Mouse (Mus musculus) liver, adult 2 months (tissue): ENCODE data around the gene Phox2a. TPM values are rescaled to one million over a fixed set of nuclear protein-coding genes. Genes with fewer than 3 reads are reported as not detected.

Source experiments
- DNase-seq: peaks from one replicate; pipeline ENCODE4 v3.0.0-alpha.2; 2011; ENCODE audit warnings: low read depth, low spot score; ENCODE audit errors: extremely low read depth
- H3K27ac ChIP-seq: fragments of 200-500 bp; replicated peaks from 2 replicates; pipeline ENCODE4 v1.5.1; 2012; ENCODE audit warnings: low read depth, mild to moderate bottlenecking, control low read depth, inconsistent platforms, low read length; ENCODE audit not compliant: insufficient read depth
- H3K27me3 ChIP-seq: fragments of 200-500 bp; 2 replicates; pipeline ENCODE4 v1.6.1; 2012; ENCODE audit warnings: mild to moderate bottlenecking, moderate library complexity, low read length, inconsistent platforms; ENCODE audit not compliant: control insufficient read depth, insufficient read depth
- H3K36me3 ChIP-seq: fragments of 200-500 bp; 2 replicates; pipeline ENCODE4 v1.6.1; 2012; ENCODE audit warnings: low read length, inconsistent platforms; ENCODE audit not compliant: control insufficient read depth, insufficient read depth
- H3K4me1 ChIP-seq: fragments of 200-500 bp; 2 replicates; pipeline ENCODE4 v1.6.1; 2011; ENCODE audit warnings: low read length; ENCODE audit not compliant: control insufficient read depth, insufficient read depth
- H3K4me3 ChIP-seq: fragments of 200-500 bp; 2 replicates; pipeline ENCODE4 v1.5.1; 2011; ENCODE audit warnings: low read depth, mild to moderate bottlenecking, control low read depth, low read length, moderate library complexity; ENCODE audit not compliant: insufficient read depth
- H3K79me2 ChIP-seq: fragments of 200-500 bp; 2 replicates; pipeline ENCODE4 v1.6.1; 2012; ENCODE audit warnings: inconsistent platforms, mild to moderate bottlenecking, low read length, moderate library complexity; ENCODE audit not compliant: control insufficient read depth, insufficient read depth
- H3K9ac ChIP-seq: fragments of 200-500 bp; 2 replicates; pipeline ENCODE4 v1.6.1; 2012; ENCODE audit warnings: low read depth, mild to moderate bottlenecking, control low read depth, inconsistent platforms, low read length
- CTCF ChIP-seq: fragments of 200-500 bp; IDR thresholded peaks from 2 replicates; pipeline ENCODE4 v1.5.1; 2011; ENCODE audit warnings: low read depth, low read length, control low read depth
- POLR2A ChIP-seq: fragments of 200-500 bp; IDR thresholded peaks from 2 replicates; pipeline ENCODE4 v1.6.1; 2011; ENCODE audit warnings: low read length, control low read depth; ENCODE audit not compliant: insufficient read depth; ENCODE audit errors: extremely low read depth
- WGBS: fragments of 180-500 bp; shearing (Covaris S2); methylation state at CpG from one replicate; pipeline ENCODE4 v1.1.7; 2018; 5-methylcytosine and 5-hydroxymethylcytosine counted together
- polyA plus RNA-seq: library from polyadenylated mRNA; depleted of rRNA; stranded (reverse); fragments of >200 nt; gene quantifications from 2 replicates; pipeline ENCODE4 v1.2.3, GENCODE M21; 2012
- total RNA-seq: library from RNA; depleted of rRNA; stranded (reverse); fragments of >200 nt; gene quantifications from 2 replicates; pipeline ENCODE4 v1.2.3, GENCODE M21; 2014

Gene Phox2a
- total and polyA plus RNA-seq, 2 experiments, result not detected

GRCm38 (mm10) chr7:101832372-101832771, 14.3 kb downstream of the Phox2a start:
- Histone ChIP-seq H3K79me2 (peaks cover 6% of the 10 kb centered on the region; the same call in 1 of the 2 replicates), H3K4me3 (no peak overlapping the region), H3K36me3 (peaks cover 42% of the 10 kb centered on the region), H3K27me3 (no peaks in the 10 kb centered on the region), H3K27ac (no peak overlapping the region), H3K9ac (no peak overlapping the region), H3K4me1 (no peaks in the 10 kb centered on the region)
- TF ChIP-seq POLR2A, result no peak
- no peak for TF ChIP-seq CTCF
- WGBS, result 94% methylated on average over 4 of the region's 4 CpGs
- no peak for DNase-seq

GRCm38 (mm10) chr7:101833352-101833751, 15.2 kb downstream of the Phox2a start:
- peaks cover 33% of the 10 kb centered on the region for H3K36me3 ChIP-seq
- DNase-seq, result no peak
- WGBS, result 88% methylated on average over 5 of the region's 5 CpGs
- H3K4me1 ChIP-seq, result no peaks in the 10 kb centered on the region
- TF ChIP-seq POLR2A (no peak), CTCF (no peak)
- H3K9ac ChIP-seq, result no peak overlapping the region
- H3K27me3 ChIP-seq, result no peaks in the 10 kb centered on the region
- H3K79me2 ChIP-seq, result peaks cover 6% of the 10 kb centered on the region; the same call in 1 of the 2 replicates
- H3K4me3 ChIP-seq, result no peak overlapping the region
- no peak overlapping the region for H3K27ac ChIP-seq

- Histone ChIP-seq H3K9ac (no peak overlapping the region), H3K4me3 (no peak overlapping the region), H3K79me2 (peaks cover 6% of the 10 kb centered on the region; the same call in 1 of the 2 replicates), H3K4me1 (peaks cover 4% of the 10 kb centered on the region; the same call in 1 of the 2 replicates), H3K27me3 (no peaks in the 10 kb centered on the region), H3K27ac (no peak overlapping the region), H3K36me3 (peaks cover 27% of the 10 kb centered on the region)
- DNase-seq, result no peak
- TF ChIP-seq POLR2A (no peak), CTCF (no peak)
- 96% methylated on average over 3 of the region's 3 CpGs for WGBS
Observed at GRCm38 (mm10) chr7:101833916-101834584, 15.9 kb downstream of the Phox2a start.

DNA sequence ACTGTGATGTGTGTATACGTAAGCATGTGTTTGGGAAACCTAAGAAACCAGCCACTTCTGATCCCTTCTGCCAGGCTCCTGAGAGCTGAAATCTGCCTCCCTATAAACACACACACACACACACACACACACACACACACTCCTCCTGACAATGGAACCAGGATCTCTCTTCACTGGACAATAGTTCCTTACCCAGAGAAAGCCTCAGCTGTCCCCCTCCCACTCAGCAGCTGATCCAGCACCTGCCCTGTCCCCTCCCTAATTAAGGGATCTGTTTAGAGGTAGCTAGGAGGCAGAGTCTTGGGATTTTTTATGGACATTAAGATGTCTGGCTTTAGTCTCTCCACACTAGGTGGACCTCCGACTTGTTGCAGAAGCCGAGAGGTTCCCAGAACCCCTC, 16.8 kb downstream of the Phox2a start:
- H3K4me3 ChIP-seq, result no peak overlapping the region
- 90% methylated on average over 3 of the region's 3 CpGs for WGBS
- H3K27ac ChIP-seq, result no peak overlapping the region
- DNase-seq, result no peak
- peaks cover 6% of the 10 kb centered on the region; the same call in 1 of the 2 replicates for H3K79me2 ChIP-seq
- no peak overlapping the region for H3K9ac ChIP-seq
- H3K27me3 ChIP-seq, result no peaks in the 10 kb centered on the region
- peaks cover 4% of the 10 kb centered on the region; the same call in 1 of the 2 replicates for H3K4me1 ChIP-seq
- peaks cover 20% of the 10 kb centered on the region; the same call in 1 of the 2 replicates for H3K36me3 ChIP-seq
- TF ChIP-seq CTCF (no peak), POLR2A (no peak)

GRCm38 (mm10) chr7:101835457-101836109, 17.5 kb downstream of the Phox2a start:
- TF ChIP-seq POLR2A (no peak), CTCF (no peak)
- no peak for DNase-seq
- Histone ChIP-seq H3K4me1 (peaks cover 4% of the 10 kb centered on the region; the same call in 1 of the 2 replicates), H3K79me2 (peaks cover 6% of the 10 kb centered on the region; the same call in 1 of the 2 replicates), H3K27me3 (no peaks in the 10 kb centered on the region), H3K4me3 (peak overlapping the region; percentile 95; the same call in 1 of the 2 replicates), H3K36me3 (peaks cover 16% of the 10 kb centered on the region; the same call in 1 of the 2 replicates), H3K9ac (no peak overlapping the region), H3K27ac (no peak overlapping the region)
- WGBS, result 53% methylated on average over 5 of the region's 5 CpGs
